Mouse (Mus musculus) CH12.LX (cell line): ENCODE results near the gene Frem2. TPM values are rescaled to one million over a fixed set of nuclear protein-coding genes. Genes with fewer than 3 reads are reported as not detected.

Experiments
- DNase-seq: peaks from one replicate; pipeline ENCODE4 v3.0.0-alpha.2; 2013; ENCODE audit errors: extremely low read depth
- H3K27ac ChIP-seq: 2 replicates; pipeline ENCODE4 v1.5.1; 2012; ENCODE audit warnings: low read depth, mild to moderate bottlenecking, control low read depth, moderate library complexity; ENCODE audit not compliant: insufficient read depth
- H3K27me3 ChIP-seq: replicated peaks from 2 replicates; pipeline ENCODE3; 2012; ENCODE audit warnings: inconsistent platforms
- H3K36me3 ChIP-seq, 2 experiments: replicated peaks in 1 of 2; 2 replicates each; pipeline versions ENCODE3 to v1.6.1; 2012; ENCODE audit warnings: inconsistent platforms in 1 of 2, low read length in 1 of 2, mild to moderate bottlenecking in 1 of 2, mixed read lengths in 1 of 2, moderate library complexity in 1 of 2; ENCODE audit not compliant: control insufficient read depth in 1 of 2, insufficient read depth in 1 of 2
- H3K4me1 ChIP-seq, 2 experiments: 2 replicates each; pipeline ENCODE4 v1.6.1; 2012; ENCODE audit warnings: inconsistent platforms in 1 of 2, moderate library complexity in 1 of 2; ENCODE audit not compliant: insufficient read depth in 2 of 2, control insufficient read depth in 1 of 2
- H3K4me2 ChIP-seq: 2 replicates; pipeline ENCODE4 v1.6.1; 2012; ENCODE audit warnings: low read depth, mild to moderate bottlenecking, control low read depth; ENCODE audit not compliant: poor library complexity, insufficient read depth, severe bottlenecking
- H3K4me3 ChIP-seq, 3 experiments: fragments of 150-350 bp in 1 of 3; sonication (generic) in 1 of 3; replicated peaks in 1 of 3; 2 replicates each; pipeline versions ENCODE3 to v1.5.1; 2011 to 2012; ENCODE audit warnings: low read depth in 2 of 3, low read length in 2 of 3, mild to moderate bottlenecking in 2 of 3, moderate library complexity in 2 of 3, control low read depth in 1 of 3, improper control_type of control experiment in 1 of 3, inconsistent platforms in 1 of 3, mixed read lengths in 1 of 3; ENCODE audit not compliant: poor library complexity in 1 of 3
- H3K79me2 ChIP-seq: replicated peaks from 2 replicates; pipeline ENCODE4 v1.6.1; 2012; ENCODE audit warnings: mild to moderate bottlenecking, moderate library complexity; ENCODE audit not compliant: control insufficient read depth, poor library complexity, insufficient read depth, severe bottlenecking; ENCODE audit errors: extremely low read depth
- H3K9ac ChIP-seq: 2 replicates; pipeline ENCODE4 v1.6.1; 2012; ENCODE audit warnings: low read depth, mild to moderate bottlenecking, control low read depth, moderate library complexity; ENCODE audit not compliant: insufficient read depth
- H3K9me3 ChIP-seq: replicated peaks from 2 replicates; pipeline ENCODE3; 2012; ENCODE audit warnings: low read length, inconsistent platforms, mixed read lengths
- BHLHE40 ChIP-seq: IDR thresholded peaks from 2 replicates; pipeline ENCODE4 v1.6.1; 2011; ENCODE audit warnings: mild to moderate bottlenecking, low read depth, low read length, improper control_type of control experiment
- CHD1 ChIP-seq: IDR thresholded peaks from 2 replicates; pipeline ENCODE4 v1.6.1; 2012; ENCODE audit warnings: low read depth, low read length, improper control_type of control experiment, inconsistent platforms
- CTCF ChIP-seq, 2 experiments: IDR thresholded peaks in 1 of 2; conservative IDR thresholded peaks in 1 of 2; 2 replicates each; pipeline ENCODE4 v1.5.1; 2011 to 2012; ENCODE audit warnings: low read depth in 2 of 2, low read length in 2 of 2, improper control_type of control experiment in 1 of 2, inconsistent platforms in 1 of 2, mild to moderate bottlenecking in 1 of 2, moderate library complexity in 1 of 2
- E2F4 ChIP-seq: IDR thresholded peaks from 2 replicates; pipeline ENCODE4 v1.6.1; 2011; ENCODE audit warnings: low read depth, low read length, improper control_type of control experiment; ENCODE audit not compliant: insufficient replicate concordance
- ELF1 ChIP-seq: IDR thresholded peaks from 2 replicates; pipeline ENCODE4 v1.6.1; 2014; ENCODE audit warnings: low read depth, mild to moderate bottlenecking, inconsistent platforms, low read length, improper control_type of control experiment
- EP300 ChIP-seq: IDR thresholded peaks from 2 replicates; pipeline ENCODE4 v1.6.1; 2011; ENCODE audit warnings: low read length, improper control_type of control experiment
- ETS1 ChIP-seq: conservative IDR thresholded peaks from 2 replicates; pipeline ENCODE4 v1.6.1; 2012; ENCODE audit warnings: low read depth, mild to moderate bottlenecking, inconsistent platforms, low read length, improper control_type of control experiment, moderate library complexity
- IRF4 ChIP-seq: IDR thresholded peaks from 2 replicates; pipeline ENCODE4 v1.6.1; 2014; ENCODE audit warnings: low read depth, mild to moderate bottlenecking, inconsistent platforms, low read length, improper control_type of control experiment
- JUND ChIP-seq: conservative IDR thresholded peaks from 2 replicates; pipeline ENCODE4 v1.6.1; 2011; ENCODE audit warnings: low read depth, low read length, improper control_type of control experiment
- MAFK ChIP-seq: IDR thresholded peaks from 2 replicates; pipeline ENCODE4 v1.6.1; 2011; ENCODE audit warnings: low read length, improper control_type of control experiment; ENCODE audit not compliant: insufficient replicate concordance
- MAZ ChIP-seq: IDR thresholded peaks from 2 replicates; pipeline ENCODE4 v1.6.1; 2012; ENCODE audit warnings: low read depth, mild to moderate bottlenecking, inconsistent platforms, low read length, improper control_type of control experiment, moderate library complexity
- MEF2A ChIP-seq: IDR thresholded peaks from 2 replicates; pipeline ENCODE4 v1.6.1; 2014; ENCODE audit warnings: low read depth, mild to moderate bottlenecking, inconsistent platforms, low read length, improper control_type of control experiment, borderline replicate concordance
- MXI1 ChIP-seq: IDR thresholded peaks from 2 replicates; pipeline ENCODE4 v1.6.1; 2011; ENCODE audit warnings: mild to moderate bottlenecking, low read depth, low read length, improper control_type of control experiment
- MYC ChIP-seq: IDR thresholded peaks from 2 replicates; pipeline ENCODE4 v1.6.1; 2011; ENCODE audit warnings: low read depth, mild to moderate bottlenecking, improper control_type of control experiment, low read length
- NELFE ChIP-seq: IDR thresholded peaks from 2 replicates; pipeline ENCODE4 v1.6.1; 2011; ENCODE audit warnings: low read depth, low read length, improper control_type of control experiment
- PAX5 ChIP-seq: IDR thresholded peaks from 2 replicates; pipeline ENCODE4 v1.6.1; 2012; ENCODE audit warnings: low read length, inconsistent platforms, mixed read lengths
- POLR2A ChIP-seq: IDR thresholded peaks from 2 replicates; pipeline ENCODE4 v1.6.1; 2011; ENCODE audit warnings: low read depth, mild to moderate bottlenecking, improper control_type of control experiment, low read length
- RAD21 ChIP-seq: IDR thresholded peaks from 2 replicates; pipeline ENCODE4 v1.6.1; 2011; ENCODE audit warnings: low read depth, mild to moderate bottlenecking, low read length, improper control_type of control experiment, moderate library complexity
- UBTF ChIP-seq: IDR thresholded peaks from 2 replicates; pipeline ENCODE4 v1.6.1; 2012; ENCODE audit warnings: low read depth, mild to moderate bottlenecking, inconsistent platforms, low read length, improper control_type of control experiment, moderate library complexity
- dilution Hi-C: fragments of 300-500 bp; cut with MboI; formaldehyde crosslinking; loops from 2 replicates; pipeline ENCODE4 v1.14.3; 2020; ENCODE audit warnings: low sequenced_read_pairs; ENCODE audit not compliant: extremely low pct_unique_long_range_greater_than_20kb, extremely low pct_ligation_motif_present
- in situ Hi-C: fragments of 300-500 bp; cut with MboI; formaldehyde crosslinking; loops from 3 replicates; pipeline ENCODE4 v1.14.3; 2019; ENCODE audit warnings: low sequenced_read_pairs, low pct_ligation_motif_present, low pct_unique_long_range_greater_than_20kb, mixed read lengths
- polyA plus RNA-seq: library from polyadenylated mRNA; unstranded; fragments of >175 nt; gene quantifications from 2 replicates; pipeline ENCODE4 v1.2.1, GENCODE M21; 2012; ENCODE audit warnings: low read depth; ENCODE audit not compliant: insufficient read length
- total RNA-seq, 2 experiments: library from RNA; depleted of rRNA; stranded (reverse); fragments of 300-350 nt in 1 of 2; fragments of >200 nt in 1 of 2; gene quantifications; 2 replicates each; pipeline ENCODE4 v1.2.3; 2012 to 2014

The Frem2 gene
- total and polyA plus RNA-seq, 3 experiments = 0.04 to 0.09 (median 0.04) TPM

DNA sequence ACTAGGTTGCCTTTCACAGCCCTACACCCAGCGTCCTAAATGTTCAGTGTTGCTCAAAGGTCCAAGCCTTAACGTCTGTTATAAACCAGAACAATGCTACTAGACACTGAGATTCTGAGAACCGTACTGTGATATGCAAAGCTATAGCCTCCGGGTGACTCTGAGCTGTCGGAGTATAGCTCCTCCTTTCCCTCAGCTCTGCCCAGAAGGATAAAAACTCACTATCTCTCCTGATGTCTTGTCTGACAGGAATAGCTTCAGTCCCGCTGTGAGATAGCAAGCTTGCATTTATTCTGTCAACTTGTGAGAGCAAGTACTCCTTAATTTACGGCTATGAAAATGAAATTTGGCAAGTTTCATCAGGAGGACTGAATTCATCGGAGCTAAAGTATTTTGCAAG lies 33.9 kb downstream of the Frem2 start:
- no peak for TF ChIP-seq BHLHE40
- TF ChIP-seq EP300 = no peak
- TF ChIP-seq POLR2A = no peak
- TF ChIP-seq IRF4 = no peak
- TF ChIP-seq MAFK = no peak
- TF ChIP-seq MAZ = no peak
- no peak for TF ChIP-seq E2F4
- no peak for TF ChIP-seq ETS1
- no peak for TF ChIP-seq JUND
- H3K9me3 ChIP-seq = no peaks in the 10 kb centered on the region
- dilution Hi-C loops = no loop called here
- H3K4me2 ChIP-seq = no peak overlapping the region
- no peaks in the 10 kb centered on the region for H3K27me3 ChIP-seq
- no peak overlapping the region for H3K27ac ChIP-seq
- DNase-seq = no peak
- no peak overlapping the region for H3K4me3 ChIP-seq
- H3K79me2 ChIP-seq = no peaks in the 10 kb centered on the region
- in situ Hi-C loops = no loop called here
- no peaks in the 10 kb centered on the region for H3K4me1 ChIP-seq
- no peak overlapping the region for H3K9ac ChIP-seq
- H3K36me3 ChIP-seq = no peaks in the 10 kb centered on the region

DNA sequence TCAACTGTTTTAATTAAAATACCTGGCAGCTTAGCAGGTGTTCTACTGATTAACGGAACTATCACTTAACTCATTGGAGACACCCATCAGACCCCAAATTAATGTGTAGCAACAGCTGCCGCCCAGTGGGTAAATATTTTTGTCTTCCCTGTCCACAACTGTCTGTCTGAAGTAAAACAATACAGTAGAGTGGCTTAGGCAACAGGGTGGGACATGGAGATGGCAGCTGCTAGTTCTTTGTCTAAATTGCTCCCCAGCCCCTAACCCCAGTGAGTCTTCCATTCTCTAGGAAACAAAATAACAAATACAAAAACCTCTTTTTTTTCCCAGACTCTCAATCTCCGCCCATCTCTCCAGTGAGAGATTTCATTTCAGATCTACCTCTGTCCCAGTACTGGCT lies 36.2 kb downstream of the Frem2 start:
- dilution Hi-C loops (no loop called here), in situ Hi-C loops (no loop called here)
- H3K27me3 ChIP-seq = no peaks in the 10 kb centered on the region
- no peak overlapping the region for H3K27ac ChIP-seq
- no peaks in the 10 kb centered on the region for H3K9me3 ChIP-seq
- H3K4me1 ChIP-seq = no peaks in the 10 kb centered on the region
- H3K79me2 ChIP-seq = no peaks in the 10 kb centered on the region
- DNase-seq = no peak
- no peak overlapping the region for H3K4me3 ChIP-seq
- no peak overlapping the region for H3K9ac ChIP-seq
- no peak for TF ChIP-seq MXI1
- no peak for TF ChIP-seq RAD21
- TF ChIP-seq NELFE = no peak
- TF ChIP-seq MEF2A = no peak
- TF ChIP-seq MYC = no peak
- TF ChIP-seq ELF1 = no peak
- TF ChIP-seq CHD1 = no peak
- TF ChIP-seq MAFK = no peak
- TF ChIP-seq UBTF = no peak
- TF ChIP-seq CTCF (conservative IDR thresholded peaks at IDR 0.05 in 1 of 2, IDR thresholded peaks at IDR 0.05 in 1 of 2; ENCODE audit: low read depth in 2 of 2, low read length in 2 of 2) = no peak
- no peak for TF ChIP-seq IRF4
- TF ChIP-seq PAX5 = no peak
- H3K4me2 ChIP-seq = no peak overlapping the region
- no peaks in the 10 kb centered on the region for H3K36me3 ChIP-seq
